Mouse (Mus musculus): ENCODE results near the gene Trex2. TPM values are rescaled to one million over a fixed set of nuclear protein-coding genes. Genes with fewer than 3 reads are reported as not detected.
A peak's percentile ranks its signal among the peaks of the same experiment; 100 is the strongest.

The Trex2 gene
- polyA plus RNA-seq, 1 experiment from 2014 or later, result not detected

GRCm38 (mm10) chrX:73476621-73477020 is 41.5 kb upstream of the Trex2 start:
- Histone ChIP-seq H3K4me3 (ENCODE audit: low read depth, low read length) (no peak overlapping the region), H3K9ac (replicated peaks; ENCODE audit: low read depth, low read length) (no peak overlapping the region), H3K4me1 (ENCODE audit: control insufficient read depth, insufficient read depth, low read length) (0 out of 2 replicates have a peak, but pooled peaks cover 3% of the 10 kb centered on the region), H3K27ac (ENCODE audit: low read length) (peak overlapping the region; percentile 61; the same call in 1 of the 2 replicates), H3K36me3 (ENCODE audit: control insufficient read depth, insufficient read depth, low read length) (no peaks in the 10 kb centered on the region), H3K4me2 (replicated peaks; ENCODE audit: low read depth, low read length) (no peak overlapping the region), H3K27me3 (ENCODE audit: control insufficient read depth, insufficient read depth, low read length) (no peaks in the 10 kb centered on the region), H3K9me3 (ENCODE audit: control insufficient read depth, low read depth, low read length) (no peaks in the 10 kb centered on the region)
- WGBS, result 50% methylated on average over 2 of the region's 2 CpGs
- ATAC-seq (ENCODE audit: insufficient number of reproducible peaks, insufficient read depth, low FRiP score, low read depth), result peak; percentile 73

DNA sequence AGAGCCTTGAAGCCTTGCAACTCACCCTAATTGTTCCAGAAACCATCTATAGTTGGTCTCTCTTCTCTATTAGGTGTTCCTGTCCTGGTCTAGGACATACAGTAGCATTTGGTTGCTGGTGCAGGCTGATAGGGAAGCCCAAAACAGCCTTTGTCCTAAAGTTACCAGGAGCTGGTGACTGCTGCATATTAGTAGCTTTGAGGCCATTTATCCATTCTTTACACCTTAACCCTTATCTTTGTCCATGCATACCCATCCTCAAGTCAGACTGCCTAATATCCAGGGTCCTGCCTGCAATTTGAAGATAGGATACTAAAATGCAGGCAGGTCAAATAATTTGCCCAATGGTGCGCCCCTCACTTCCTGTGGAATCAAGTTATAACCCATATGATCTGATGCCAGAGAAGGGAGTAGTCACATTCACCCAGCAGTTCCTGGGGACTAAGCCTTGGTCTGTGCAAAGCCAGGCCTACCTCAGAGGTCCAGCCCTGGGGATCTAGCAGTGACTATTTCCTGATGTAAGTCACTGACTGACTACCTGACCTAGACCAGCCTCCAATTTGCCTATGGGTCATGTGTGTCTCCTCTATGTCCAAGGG is 40.6 kb upstream of the Trex2 start:
- H3K4me2 ChIP-seq (replicated peaks; ENCODE audit: low read depth, low read length), result no peak overlapping the region
- no peak for ATAC-seq (ENCODE audit: insufficient number of reproducible peaks, insufficient read depth, low FRiP score, low read depth)
- 91% methylated on average over 1 of the region's 1 CpGs for WGBS

DNA sequence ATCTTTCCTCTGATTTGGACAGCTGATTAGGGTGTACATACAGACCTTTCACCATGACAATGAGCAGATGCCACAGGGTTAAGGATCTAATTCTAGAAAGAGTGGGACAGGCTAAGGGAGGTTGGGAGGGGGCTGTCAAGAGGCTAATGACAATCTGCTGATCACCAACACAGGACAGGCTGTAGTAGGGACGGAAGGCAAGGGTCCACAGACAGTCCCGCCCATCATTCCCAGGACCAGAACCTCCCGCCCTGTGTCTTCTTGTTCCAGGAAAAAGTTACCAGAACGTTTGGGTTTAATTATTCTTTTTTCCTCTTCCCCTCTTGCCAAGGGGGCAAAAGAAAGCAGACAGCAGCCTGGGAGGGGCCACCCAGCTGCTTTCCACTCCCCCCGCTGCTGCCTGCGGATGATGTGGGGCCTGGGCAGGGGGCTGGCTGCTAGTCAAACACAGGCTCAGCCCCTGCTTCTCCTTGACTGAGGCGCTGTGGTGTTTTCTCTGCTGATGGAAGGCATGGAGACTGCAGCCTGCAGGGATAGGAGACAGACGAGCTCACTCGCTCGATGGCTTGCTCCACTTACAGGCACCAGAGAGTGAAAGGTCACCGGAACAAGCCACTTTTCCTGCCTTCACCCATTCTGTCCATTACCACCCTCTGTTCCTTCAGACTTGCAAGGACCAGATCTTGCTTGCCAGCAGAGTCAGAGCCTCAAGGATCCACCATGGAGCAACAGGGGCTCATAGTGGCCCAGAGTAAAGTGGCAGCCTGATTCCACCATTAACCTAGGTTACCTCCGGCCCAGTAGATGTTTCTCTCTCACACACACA is 39.4 kb upstream of the Trex2 start:
- Histone ChIP-seq H3K36me3 (ENCODE audit: control insufficient read depth, insufficient read depth, low read length) (no peaks in the 10 kb centered on the region), H3K27ac (ENCODE audit: low read length) (peak overlapping the region; percentile 79), H3K4me1 (ENCODE audit: control insufficient read depth, insufficient read depth, low read length) (no peaks in the 10 kb centered on the region), H3K4me2 (replicated peaks; ENCODE audit: low read depth, low read length) (no peak overlapping the region), H3K4me3 (ENCODE audit: low read depth, low read length) (no peak overlapping the region), H3K9ac (replicated peaks; ENCODE audit: low read depth, low read length) (no peak overlapping the region), H3K27me3 (ENCODE audit: control insufficient read depth, insufficient read depth, low read length) (no peaks in the 10 kb centered on the region), H3K9me3 (ENCODE audit: control insufficient read depth, low read depth, low read length) (no peaks in the 10 kb centered on the region)
- WGBS, result 38% methylated on average over 12 of the region's 12 CpGs
- ATAC-seq (ENCODE audit: insufficient number of reproducible peaks, insufficient read depth, low FRiP score, low read depth), result peak; percentile 57; the same call in 1 of the 2 replicates

More for the DNA sequence above, 40.6 kb upstream of the Trex2 start:
- Histone ChIP-seq H3K27ac (ENCODE audit: low read length) (peak overlapping the region; percentile 61; the same call in 1 of the 2 replicates), H3K4me3 (ENCODE audit: low read depth, low read length) (no peak overlapping the region), H3K36me3 (ENCODE audit: control insufficient read depth, insufficient read depth, low read length) (no peaks in the 10 kb centered on the region), H3K9ac (replicated peaks; ENCODE audit: low read depth, low read length) (no peak overlapping the region), H3K27me3 (ENCODE audit: control insufficient read depth, insufficient read depth, low read length) (no peaks in the 10 kb centered on the region), H3K9me3 (ENCODE audit: control insufficient read depth, low read depth, low read length) (no peaks in the 10 kb centered on the region), H3K4me1 (ENCODE audit: control insufficient read depth, insufficient read depth, low read length) (0 out of 2 replicates have a peak, but pooled peaks cover 3% of the 10 kb centered on the region)

DNA sequence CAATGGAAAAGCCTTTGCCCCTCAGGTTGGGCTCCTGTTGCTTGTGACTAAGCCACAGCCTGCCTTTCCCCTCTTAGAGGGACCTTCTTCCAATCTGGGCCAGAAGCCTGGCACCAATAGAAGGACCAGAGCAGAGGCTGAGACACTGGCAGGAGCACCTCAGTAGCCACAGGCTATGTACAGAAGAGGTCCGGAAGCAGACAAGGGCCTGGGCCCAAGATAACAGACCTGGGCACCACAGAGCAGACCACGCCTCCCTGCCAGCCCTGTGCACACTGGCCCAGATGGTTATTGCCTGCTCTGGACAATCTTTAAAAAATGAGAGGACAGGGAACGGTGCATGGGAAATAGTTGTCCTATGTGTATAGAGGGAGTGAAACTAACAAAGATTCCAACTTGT is 36.6 kb upstream of the Trex2 start:
- Histone ChIP-seq H3K9me3 (ENCODE audit: control insufficient read depth, low read depth, low read length) (no peaks in the 10 kb centered on the region), H3K4me2 (replicated peaks; ENCODE audit: low read depth, low read length) (no peak overlapping the region), H3K36me3 (ENCODE audit: control insufficient read depth, insufficient read depth, low read length) (no peaks in the 10 kb centered on the region), H3K9ac (replicated peaks; ENCODE audit: low read depth, low read length) (no peak overlapping the region), H3K4me1 (ENCODE audit: control insufficient read depth, insufficient read depth, low read length) (no peaks in the 10 kb centered on the region), H3K27me3 (ENCODE audit: control insufficient read depth, insufficient read depth, low read length) (no peaks in the 10 kb centered on the region), H3K27ac (ENCODE audit: low read length) (no peak overlapping the region), H3K4me3 (ENCODE audit: low read depth, low read length) (no peak overlapping the region)
- no peak for ATAC-seq (ENCODE audit: insufficient number of reproducible peaks, insufficient read depth, low FRiP score, low read depth)
- 80% methylated on average over 3 of the region's 3 CpGs for WGBS

GRCm38 (mm10) chrX:73468752-73469151 is 33.6 kb upstream of the Trex2 start:
- Histone ChIP-seq H3K27ac (ENCODE audit: low read length) (peak overlapping the region; percentile 71; the same call in 1 of the 2 replicates), H3K4me1 (ENCODE audit: control insufficient read depth, insufficient read depth, low read length) (no peaks in the 10 kb centered on the region)
- WGBS, result 45% methylated on average over 1 of the region's 1 CpGs

DNA sequence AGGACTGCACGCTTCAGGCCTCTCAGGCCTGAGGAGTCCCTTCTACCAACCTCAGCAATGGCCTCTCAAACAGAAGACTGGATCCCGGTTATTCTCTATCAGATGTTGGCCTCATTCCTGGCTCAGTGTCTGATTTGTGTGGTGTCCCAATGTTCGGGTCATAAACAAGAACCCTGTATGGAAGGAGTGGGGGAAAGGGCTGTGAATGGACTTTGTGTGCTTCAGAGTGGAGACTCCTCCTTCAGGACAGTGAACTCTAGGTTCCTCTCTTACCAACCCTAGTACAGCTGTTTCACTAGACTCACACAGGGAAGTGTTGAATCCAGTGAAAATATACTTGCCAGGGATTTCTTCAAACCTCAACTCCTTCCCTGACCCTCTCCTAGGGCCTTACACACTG is 33.2 kb upstream of the Trex2 start:
- no peak for ATAC-seq (ENCODE audit: insufficient number of reproducible peaks, insufficient read depth, low FRiP score, low read depth)
- H3K36me3 ChIP-seq (ENCODE audit: control insufficient read depth, insufficient read depth, low read length), result no peaks in the 10 kb centered on the region
- WGBS, result 79% methylated on average over 3 of the region's 3 CpGs

More at GRCm38 (mm10) chrX:73468752-73469151, 33.6 kb upstream of the Trex2 start:
- Histone ChIP-seq H3K9me3 (ENCODE audit: control insufficient read depth, low read depth, low read length) (no peaks in the 10 kb centered on the region), H3K27me3 (ENCODE audit: control insufficient read depth, insufficient read depth, low read length) (no peaks in the 10 kb centered on the region), H3K4me3 (ENCODE audit: low read depth, low read length) (no peak overlapping the region), H3K4me2 (replicated peaks; ENCODE audit: low read depth, low read length) (no peak overlapping the region), H3K36me3 (ENCODE audit: control insufficient read depth, insufficient read depth, low read length) (no peaks in the 10 kb centered on the region), H3K9ac (replicated peaks; ENCODE audit: low read depth, low read length) (no peak overlapping the region)
- ATAC-seq (ENCODE audit: insufficient number of reproducible peaks, insufficient read depth, low FRiP score, low read depth), result no peak

GRCm38 (mm10) chrX:73467446-73468241 is 32.5 kb upstream of the Trex2 start:
- H3K4me1 ChIP-seq (ENCODE audit: control insufficient read depth, insufficient read depth, low read length), result no peaks in the 10 kb centered on the region
- H3K4me3 ChIP-seq (ENCODE audit: low read depth, low read length), result no peak overlapping the region
- no peak overlapping the region for H3K4me2 ChIP-seq (replicated peaks; ENCODE audit: low read depth, low read length)
- H3K9me3 ChIP-seq (ENCODE audit: control insufficient read depth, low read depth, low read length), result no peaks in the 10 kb centered on the region
- WGBS, result 66% methylated on average over 5 of the region's 5 CpGs
- peak; percentile 46; the same call in 1 of the 2 replicates for ATAC-seq (ENCODE audit: insufficient number of reproducible peaks, insufficient read depth, low FRiP score, low read depth)
- no peak overlapping the region for H3K9ac ChIP-seq (replicated peaks; ENCODE audit: low read depth, low read length)
- H3K27me3 ChIP-seq (ENCODE audit: control insufficient read depth, insufficient read depth, low read length), result no peaks in the 10 kb centered on the region
- peak overlapping the region; percentile 71; the same call in 1 of the 2 replicates for H3K27ac ChIP-seq (ENCODE audit: low read length)
- H3K36me3 ChIP-seq (ENCODE audit: control insufficient read depth, insufficient read depth, low read length), result no peaks in the 10 kb centered on the region

More for the DNA sequence above, 33.2 kb upstream of the Trex2 start:
- H3K9me3 ChIP-seq (ENCODE audit: control insufficient read depth, low read depth, low read length), result no peaks in the 10 kb centered on the region
- H3K4me2 ChIP-seq (replicated peaks; ENCODE audit: low read depth, low read length), result no peak overlapping the region
- H3K9ac ChIP-seq (replicated peaks; ENCODE audit: low read depth, low read length), result no peak overlapping the region
- no peaks in the 10 kb centered on the region for H3K4me1 ChIP-seq (ENCODE audit: control insufficient read depth, insufficient read depth, low read length)
- no peak overlapping the region for H3K4me3 ChIP-seq (ENCODE audit: low read depth, low read length)
- H3K27ac ChIP-seq (ENCODE audit: low read length), result peak overlapping the region; percentile 71; the same call in 1 of the 2 replicates
- no peaks in the 10 kb centered on the region for H3K27me3 ChIP-seq (ENCODE audit: control insufficient read depth, insufficient read depth, low read length)
